Mouse (Mus musculus) CH12F3 (cell line): ENCODE data around the gene Snrpc.

Experiments used
- in situ Hi-C: fragments of 300-500 bp; cut with MboI; formaldehyde crosslinking; loops from 2 replicates; pipeline ENCODE4 v1.14.3; 2020; ENCODE audit warnings: low sequenced_read_pairs

Gene Snrpc

DNA sequence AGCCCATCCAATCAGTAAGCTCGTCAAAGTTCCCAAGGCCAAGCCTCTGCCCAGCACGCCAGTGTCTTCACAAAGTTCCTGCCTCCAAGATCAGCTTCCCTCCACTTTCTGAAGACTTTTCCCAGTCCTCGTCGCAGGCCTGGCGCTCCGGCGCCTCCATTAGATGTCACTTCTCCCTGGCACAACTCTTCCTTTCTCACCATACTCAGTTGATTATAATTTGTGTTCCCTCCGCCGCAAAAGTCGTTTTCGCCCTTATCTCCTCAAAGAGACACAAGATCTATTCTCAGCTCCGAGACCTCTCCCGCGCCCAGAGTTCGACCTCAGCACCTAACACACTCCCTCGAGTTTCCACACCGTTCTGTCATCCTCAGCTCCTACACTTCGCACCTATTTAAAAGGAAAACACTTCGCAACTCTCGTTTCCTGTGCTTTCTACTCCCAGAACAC lies 18.4 kb upstream of the Snrpc start:
- in situ Hi-C loops, result no loop called here

DNA sequence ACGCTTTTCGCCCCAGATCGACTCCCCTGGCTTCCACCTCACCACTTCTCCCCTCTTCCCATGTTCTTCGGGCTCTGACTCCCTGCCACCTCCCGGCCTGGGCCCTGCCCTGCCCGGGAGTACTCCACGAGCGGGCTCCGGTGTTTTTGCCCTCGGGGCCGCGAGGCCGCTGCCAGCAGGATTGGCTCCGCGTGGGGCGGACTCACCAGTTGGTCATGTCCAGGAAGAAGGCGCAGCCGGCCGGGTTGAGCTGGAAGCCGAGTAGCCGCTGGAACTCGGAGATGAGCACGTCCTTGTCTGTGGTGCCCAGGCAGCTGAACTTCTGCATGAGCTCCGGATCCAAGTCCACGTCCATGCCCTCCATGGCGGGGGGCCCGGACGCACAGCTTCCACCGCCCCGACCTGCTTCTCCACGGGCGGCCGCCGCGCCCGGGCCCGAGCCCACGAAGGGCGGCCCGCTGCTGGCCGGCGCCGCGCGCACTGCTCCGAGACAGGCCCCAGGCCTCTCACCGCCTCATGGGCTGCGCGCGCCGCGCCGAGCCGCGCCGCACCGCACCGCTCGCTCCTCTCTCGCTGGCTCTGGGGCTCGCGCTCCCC lies 17.9 kb upstream of the Snrpc start:
- in situ Hi-C loops, result no loop called here

DNA sequence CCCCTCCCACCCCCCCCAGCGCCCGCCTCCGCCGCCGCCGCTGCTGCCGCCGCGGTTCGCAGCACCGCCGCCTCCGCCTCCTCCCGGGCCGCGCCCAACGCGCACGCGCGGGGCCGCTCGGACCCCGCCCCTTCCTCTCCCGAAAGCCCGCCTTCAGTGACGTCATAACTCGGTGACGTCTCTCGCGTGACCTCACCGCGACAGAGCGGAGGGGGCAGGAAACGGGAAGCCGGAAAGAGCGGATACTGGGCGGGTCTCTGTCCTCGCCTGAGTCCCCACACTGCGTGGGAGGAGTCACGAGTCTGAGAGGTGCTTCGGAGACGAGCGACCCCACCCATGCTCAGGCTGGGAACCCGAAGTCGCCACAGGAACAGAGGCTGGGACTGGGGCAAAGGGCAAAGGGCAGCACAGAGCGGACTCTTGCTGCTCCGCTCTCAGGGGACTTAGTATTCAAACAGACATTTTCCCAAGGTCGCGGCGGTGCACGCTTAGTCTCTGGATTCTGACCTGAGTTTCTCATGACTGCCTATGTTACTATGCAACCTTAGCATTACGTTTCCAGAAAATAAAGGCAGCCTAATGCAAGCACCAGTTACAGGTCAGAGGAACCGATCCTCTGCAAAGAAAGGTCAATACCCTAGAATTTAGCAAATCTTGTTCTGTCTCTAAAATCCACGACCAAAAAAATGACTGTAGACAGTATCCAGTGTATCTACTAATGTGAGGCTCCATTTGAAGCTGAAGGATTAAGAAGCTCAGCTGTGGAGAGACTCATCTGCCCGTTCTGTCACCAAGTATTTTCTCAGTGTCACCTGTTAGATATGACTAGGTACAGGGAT lies 17.2 kb upstream of the Snrpc start, which contains the start of gene D17Wsu92e:
TSS of gene D17Wsu92e (minus strand) at position 81 of the 839 bp plus-strand sequence.
- in situ Hi-C loops, result no loop called here

DNA sequence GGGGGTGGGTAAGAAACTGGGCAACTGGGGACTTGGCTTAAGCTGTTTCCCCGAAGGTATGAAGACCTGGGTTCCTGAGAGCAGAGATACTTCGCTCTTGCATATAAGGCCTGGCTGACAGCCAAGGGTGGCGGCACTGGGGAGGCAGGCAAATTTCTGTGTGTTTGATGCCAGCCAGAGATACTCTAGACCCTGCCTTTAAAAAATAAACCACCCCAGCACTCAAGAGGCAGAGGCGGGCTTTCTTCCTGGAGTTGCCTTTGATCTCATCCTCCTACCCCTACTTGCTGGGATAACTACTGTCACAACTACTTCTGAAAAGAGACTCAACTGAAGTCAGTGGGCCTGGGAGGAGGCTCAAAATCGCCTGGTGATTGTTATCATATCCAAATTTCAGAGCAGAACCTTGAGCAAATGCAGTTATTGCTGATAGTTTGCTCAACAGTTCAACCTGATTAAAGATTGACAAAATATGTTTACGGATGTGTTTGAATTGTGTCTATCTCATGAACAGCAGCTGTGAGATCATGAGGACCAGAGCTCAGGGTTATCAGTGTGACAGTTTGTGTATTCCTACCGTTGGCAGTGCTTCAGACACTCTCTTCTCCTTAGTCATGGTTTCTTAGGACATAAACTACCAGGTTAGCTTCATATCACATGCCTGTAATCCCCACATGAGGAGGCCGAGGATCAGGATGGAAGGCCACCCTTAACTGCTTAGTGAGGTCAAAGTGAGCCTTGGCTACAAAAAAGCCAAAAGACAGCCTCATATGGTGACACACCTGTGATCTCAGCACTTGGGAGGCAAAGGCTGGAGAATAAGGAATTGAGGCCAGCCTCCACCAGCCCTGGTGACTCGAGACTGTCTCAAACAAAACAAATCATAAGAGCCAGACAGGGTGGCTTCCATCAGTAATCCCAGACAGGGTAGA lies 16.3 kb upstream of the Snrpc start:
- in situ Hi-C loops, result no loop called here

DNA sequence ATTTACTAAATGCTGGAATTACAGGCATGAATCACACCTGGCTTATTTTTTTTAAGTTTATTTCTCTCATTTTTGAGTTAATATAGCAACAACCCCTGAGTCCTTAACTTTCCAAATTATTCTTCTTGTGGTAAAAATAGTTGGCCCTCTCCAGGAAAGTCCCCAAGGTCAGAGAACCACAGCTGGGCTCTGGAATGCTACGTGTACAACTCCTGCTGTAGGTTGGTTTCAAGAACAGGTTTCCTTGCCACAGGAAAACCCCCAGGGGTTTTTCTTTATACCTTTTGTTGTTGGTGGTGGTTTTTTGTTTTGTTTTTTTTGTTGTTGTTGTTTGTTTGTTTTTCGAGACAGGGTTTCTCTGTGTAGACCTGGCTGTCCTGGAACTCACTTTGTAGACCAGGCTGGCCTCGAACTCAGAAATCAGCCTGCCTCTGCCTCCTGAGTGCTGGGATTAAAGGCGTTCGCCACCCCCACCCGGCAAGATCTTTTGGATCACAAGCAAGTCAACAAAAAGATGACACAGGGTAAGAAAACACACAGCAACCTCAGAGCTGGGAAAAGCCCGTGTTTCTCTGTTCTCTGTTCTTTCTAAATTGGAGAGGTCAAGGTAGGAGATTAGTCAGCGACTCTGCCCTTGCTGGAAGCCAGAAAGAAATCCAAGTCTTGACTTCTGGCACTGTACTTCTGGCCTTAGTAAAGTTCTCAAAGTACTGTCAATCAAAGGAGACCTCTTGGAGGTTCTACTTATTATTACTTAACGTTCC lies 14.6 kb upstream of the Snrpc start:
- in situ Hi-C loops, result no loop called here

DNA sequence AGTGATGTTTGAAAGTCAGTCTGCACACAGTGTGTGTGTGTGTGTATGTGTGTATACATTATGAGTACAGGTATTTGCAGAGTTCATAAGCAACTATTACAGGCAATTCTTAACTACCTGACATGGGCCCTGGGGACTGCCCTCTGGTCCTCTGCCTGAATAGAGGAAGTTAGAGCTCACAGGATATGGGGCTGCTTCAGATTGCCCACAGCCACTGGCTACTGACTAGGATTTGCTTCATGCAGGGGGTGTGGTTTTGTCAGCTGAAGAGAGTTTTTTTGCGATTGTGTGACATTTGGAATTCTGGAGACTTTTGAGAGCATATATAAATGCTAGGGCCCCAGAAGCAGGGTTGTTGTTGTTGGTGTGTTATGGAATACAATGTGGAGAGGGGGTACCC lies 13.0 kb upstream of the Snrpc start:
- in situ Hi-C loops, result no loop called here

DNA sequence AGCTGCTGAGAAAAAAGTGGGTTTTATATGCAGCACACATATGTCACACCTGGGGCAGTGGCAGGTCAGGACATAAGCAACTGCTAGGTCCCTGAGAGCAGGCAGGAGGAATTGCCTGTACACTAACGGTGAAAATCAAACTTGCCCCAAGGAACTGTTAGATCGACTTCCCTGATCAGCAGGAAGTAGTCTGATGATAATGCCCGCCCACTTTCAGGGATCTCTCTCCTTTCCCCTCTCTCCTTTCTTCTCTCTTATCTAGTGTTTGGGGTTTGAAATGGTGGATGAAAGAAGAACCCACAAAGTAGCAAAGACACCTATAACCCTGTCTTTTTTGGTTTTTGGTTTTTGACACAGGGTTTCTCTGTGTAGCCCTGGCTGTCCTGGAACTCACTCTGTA lies 12.4 kb upstream of the Snrpc start:
- in situ Hi-C loops, result no loop called here

DNA sequence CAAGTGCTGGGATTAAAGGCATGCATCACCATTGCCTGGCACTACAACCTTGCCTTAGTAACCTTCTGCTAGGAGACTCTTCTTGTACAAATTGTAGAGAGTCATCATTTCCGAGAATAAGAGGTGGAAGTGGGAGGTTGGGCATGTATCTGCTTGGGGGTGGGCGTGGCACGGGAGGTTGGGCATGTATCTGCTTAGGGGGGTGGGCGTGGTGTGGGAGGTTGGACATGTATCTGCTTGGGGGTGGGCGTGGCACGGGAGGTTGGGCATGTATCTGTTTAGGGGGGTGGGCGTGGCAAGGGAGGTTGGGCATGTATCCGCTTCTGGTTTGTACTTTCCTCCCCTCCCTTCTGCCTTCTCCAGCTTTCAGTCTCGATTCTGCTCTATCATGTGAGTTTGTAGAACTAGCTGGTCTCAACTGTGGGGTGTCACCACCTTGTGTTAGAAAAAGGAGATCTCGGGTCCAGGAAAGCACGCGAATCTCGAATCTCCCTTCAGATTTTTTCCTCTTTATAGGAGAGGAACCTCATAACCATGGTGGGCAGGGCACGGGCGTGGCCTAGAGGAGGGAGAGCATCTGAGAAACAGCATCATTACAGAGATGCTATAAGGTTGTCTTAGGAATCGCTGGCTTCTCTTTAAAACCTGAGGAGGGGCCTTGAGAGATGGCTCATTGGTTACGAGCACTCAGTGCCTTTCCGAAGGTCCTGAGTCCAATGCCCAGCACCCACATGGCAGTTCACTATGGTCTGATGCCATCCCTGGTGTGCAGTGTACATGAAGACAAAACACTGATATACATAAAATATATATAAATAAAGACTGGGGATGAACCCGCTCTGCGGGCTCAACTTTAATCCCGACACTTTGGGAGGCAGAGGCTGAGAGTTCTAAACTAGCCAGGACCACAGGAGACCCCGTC lies 11.7 kb upstream of the Snrpc start:
- in situ Hi-C loops, result no loop called here

DNA sequence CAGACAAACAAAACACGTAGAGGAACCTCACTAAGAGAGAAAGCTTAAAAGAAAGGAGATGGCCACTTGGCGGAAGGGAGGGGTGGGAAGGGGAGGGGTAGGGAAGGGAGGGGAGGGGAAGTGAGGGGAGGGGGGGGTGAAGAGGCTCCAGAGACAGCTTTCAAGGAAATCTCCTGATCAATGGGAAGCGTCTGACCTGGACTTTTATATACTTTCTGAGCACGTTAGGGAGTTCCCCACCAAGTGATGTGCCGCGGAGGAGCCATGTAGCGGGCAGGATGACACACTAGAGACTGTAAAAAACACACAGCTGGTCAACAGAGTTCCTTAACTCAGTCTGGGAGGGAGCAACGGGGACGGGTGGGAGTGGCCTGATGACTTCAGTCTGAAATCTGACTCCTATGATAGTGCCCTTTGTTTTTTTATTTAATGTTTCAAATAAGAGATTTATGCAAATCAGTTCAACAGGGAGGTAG lies 11.0 kb upstream of the Snrpc start:
- in situ Hi-C loops, result no loop called here

DNA sequence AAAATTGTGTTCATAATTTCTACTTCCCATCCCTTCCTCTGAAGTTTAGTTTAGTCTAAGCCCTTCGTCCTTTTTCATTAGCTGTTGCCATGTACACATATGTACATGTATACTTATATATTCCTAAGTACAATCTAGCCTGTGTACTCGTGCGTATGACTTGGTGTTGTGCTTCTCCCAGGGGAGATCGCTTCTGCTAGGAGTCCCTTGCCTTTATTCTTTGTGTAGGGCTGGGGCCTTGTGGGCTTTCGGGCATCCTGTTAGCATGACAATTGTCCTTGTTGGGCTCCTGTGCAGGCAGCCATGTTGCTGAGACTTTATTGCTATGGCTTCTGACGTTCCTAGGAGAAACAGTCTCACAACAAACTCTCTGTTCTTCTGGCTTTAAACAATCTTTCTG lies 10.4 kb upstream of the Snrpc start:
- in situ Hi-C loops, result no loop called here

DNA sequence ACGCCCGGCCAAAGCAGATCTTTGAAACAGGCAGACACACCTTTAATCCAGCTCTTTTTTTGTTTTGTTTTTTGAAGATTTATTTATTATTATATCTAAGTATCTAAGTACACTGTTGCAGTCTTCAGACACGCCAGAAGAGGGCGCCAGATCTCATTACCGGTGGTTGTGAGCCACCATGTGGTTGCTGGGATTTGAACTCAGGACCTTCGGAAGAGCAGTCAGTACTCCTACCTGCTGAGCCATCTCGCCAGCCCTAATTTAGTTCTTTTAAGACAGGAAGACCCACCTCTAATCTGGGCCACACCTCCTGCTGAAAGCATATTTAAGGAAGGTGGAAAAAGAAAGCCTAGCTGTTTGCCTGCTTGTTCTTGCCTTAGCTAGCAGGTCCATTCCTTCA lies 7.5 kb upstream of the Snrpc start:
- in situ Hi-C loops, result no loop called here

DNA sequence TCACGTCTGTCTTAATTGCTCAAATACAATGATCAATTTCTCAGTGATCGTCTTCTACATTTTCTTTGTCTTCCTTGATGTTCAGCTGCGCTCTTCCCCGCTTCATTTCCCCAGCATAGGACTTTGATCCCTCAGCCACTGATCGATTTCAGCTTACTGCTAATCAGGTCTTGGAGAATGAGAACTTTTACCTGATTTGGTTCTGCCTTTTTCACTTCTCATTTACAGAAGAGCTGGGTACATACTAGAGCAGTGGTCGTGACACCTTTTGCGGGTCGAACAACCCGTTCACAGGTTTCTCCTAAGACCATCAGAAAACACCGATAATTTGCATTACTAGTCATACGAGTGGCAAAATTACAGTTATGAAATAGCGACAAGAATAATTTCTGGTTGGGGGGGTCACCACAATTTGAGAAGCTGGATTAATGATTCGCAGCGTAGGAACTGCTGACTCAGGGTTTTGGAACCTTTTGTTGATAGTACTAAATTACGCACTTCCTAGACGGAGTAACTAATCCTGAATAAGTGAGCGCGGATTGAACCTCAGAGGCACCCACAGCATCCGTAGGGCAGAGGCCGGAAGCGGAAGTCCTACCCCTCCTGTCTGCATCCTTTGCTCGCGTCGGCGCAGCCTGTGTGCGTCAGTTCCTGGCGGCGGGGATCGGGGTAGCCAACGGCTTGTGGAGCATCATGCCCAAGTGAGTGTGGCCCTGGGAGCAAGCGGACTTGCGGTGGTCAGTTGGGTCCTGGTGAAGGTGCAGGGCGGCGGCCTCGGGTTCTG lies 1.7 kb downstream of the Snrpc start:
- in situ Hi-C loops, result no loop called here

DNA sequence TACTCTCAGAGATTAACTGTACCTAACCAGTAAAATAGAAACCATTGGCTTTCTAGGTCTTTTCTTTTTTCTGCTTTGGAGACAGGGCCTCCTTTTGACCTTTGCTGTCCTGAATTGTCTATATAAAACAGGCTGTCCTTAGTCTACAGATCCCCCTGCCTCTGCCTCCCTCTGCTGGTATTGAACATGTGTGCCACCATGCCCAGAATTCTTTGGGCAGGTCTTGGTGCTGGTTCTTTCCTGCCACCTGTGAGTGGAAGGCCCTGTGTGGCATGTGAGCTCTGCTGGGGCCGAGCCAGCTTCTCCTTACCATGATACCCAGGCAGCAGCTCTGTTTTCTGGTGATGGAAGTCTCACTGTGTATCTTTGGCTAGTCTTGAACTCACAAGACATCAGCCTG lies 10.4 kb downstream of the Snrpc start:
- in situ Hi-C loops, result no loop called here

DNA sequence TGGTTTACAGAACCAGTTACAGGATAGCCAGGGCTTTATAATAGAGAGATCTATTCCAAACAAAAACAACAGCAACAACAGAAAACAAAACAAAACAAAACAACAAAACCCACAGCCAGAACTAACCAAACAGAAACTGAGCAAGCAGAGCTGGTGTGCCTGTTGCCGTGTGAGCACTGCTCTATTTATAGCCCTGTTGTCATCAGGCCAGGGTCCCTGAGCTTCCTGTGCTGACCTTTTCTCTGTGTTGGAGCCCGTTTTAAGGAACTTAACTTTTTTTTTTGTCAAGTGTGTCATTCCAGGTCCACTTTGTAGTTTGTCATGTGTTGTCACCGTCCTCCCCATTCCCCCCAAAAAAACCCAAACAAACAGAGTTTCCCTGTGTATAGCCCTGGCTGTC lies 13.1 kb downstream of the Snrpc start:
- in situ Hi-C loops, result no loop called here

DNA sequence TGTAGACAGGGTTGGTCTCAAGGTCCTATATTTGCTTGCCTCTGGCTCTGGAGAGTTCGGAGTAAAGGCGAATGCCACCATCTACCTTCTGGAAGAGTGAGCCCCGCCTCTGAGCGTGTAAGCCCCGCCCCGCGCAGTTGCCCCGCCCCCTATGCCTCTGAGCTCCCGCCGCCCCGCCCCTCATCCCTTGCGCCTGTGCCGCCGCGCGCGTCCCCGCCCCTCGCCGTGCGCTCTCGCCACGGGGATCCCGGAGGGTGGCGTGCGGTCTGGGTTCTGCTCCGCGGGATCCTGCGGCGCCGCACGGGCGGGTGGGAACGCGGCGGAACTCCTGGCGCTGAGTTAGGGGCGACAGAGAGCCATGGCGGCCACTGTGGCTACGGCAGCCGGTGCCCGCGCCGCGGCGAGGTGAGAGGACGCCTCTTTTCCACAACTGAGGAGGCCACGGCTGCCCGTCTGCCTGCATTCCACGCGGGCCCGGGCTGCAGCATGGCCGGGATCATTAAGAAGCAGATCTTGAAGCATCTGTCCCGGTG lies 18.4 kb downstream of the Snrpc start, which contains the start of gene Uhrf1bp1:
TSS of gene Uhrf1bp1 (plus strand) at position 177 of the 533 bp plus-strand sequence.
- in situ Hi-C loops, result no loop called here

DNA sequence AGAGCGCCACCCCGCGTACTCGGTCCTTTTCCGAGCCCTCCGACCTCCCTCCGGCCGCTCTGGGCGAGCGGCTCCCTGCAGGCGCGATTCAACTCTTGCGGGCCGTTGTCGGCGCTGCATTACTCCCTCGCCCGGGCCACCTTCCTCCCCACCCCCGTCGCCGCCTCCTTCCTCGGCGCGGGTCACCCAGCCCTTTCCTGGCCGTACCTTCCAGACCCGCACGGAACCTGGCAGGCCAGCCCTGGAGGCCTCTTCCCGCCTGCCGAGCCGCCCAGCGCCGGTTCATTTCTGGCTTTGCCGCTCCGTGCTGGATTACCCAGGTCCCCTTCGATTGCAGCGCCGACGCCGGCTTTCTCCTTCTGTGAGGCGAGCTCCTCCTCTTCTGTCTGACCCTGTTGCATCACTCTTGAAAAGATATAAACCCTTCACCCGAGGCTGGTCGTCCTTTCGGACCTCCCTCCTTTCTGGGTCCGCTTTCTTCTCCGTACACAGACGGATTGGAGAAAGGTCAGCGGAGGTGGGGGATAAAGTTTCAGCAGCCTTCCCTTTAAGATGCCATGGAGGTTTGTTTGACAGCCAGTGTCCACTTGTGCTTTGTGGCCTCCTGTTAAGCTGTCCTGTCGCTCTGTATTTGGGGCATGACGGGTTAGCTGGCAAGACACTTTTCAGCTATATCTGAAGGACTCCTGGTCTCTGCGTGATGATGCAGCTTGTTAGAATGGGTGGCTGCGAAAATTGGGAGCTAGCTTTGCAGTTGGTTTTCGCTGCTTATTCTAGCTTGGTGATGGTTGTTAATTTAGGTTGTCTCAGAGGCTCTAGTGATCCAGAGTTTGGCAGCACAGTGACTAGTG lies 19.1 kb downstream of the Snrpc start:
- in situ Hi-C loops, result no loop called here
